Mouse (Mus musculus): ENCODE data around the gene Ano8.
"Not testable (repeated sequence)": the region's sequence is repeated elsewhere in the genome, so short reads cannot be mapped to it uniquely, and the experiment has no call there.

Gene Ano8

DNA sequence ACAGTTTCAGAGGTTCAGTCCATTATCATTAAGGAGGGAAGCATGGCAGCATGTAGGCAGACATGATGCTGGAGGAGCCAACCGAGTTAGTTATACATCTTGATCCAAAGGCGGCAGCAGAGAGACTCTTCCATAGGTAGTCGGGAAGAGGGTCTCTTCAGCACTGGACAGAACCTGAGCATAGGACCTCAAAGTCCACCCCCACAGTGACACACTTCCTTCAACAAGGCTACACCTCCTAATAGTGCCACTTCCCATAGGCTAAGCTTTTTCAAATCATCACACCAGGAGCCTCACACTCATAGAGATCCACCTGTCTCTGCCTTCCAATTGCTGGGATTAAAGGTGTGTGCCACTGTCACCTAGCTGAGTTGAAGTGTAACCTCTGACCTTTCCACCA lies 48.7 kb downstream of the Ano8 start:
- DNase-seq (ENCODE audit: low read depth): no peak

DNA sequence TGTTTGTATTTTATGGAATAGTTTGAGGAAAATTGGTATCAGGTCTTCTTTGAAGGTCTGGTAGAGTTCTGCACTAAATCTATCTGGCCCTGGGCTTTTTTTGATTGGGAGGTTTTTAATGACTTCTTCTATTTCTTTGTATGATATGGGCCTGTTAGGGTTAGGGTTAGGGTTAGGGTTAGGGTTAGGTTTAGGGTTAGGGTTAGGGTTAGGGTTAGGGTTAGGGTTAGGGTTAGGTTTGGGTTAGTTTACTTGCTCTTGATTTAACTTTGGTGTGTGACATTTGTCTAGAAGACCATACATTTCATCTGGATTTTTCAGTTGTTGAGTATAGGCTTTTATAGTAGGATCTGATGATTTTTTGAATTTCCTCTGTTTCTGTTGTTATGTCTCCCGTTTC lies 52.8 kb downstream of the Ano8 start:
- not testable (repeated sequence) for DNase-seq (ENCODE audit: low read depth)
